In genomic region chr10:99273006-99273405, GRCm38 (mm10) we compare ENCODE assay signal across 21 mouse cellular contexts.
"Had no signal": no experiment of that assay in that cellular context is flagged by ENCODE, and none has a peak within 500 bp of the region (broad histone marks: within the 10 kb centered on the region; RNA-seq: fewer than 3 reads in every experiment).

No protein-coding gene starts in this region.

- H3K27me3 ChIP-seq: liver, embryonic 13.5 days; liver, embryonic 15.5 days; lung, embryonic 15.5 days; megakaryocyte, embryonic 14.5 days had no signal

- H3K36me3 ChIP-seq: liver, embryonic 13.5 days; liver, embryonic 15.5 days; lung, embryonic 15.5 days; midbrain, embryonic 10.5 days; midbrain, embryonic 12.5 days; neural tube, embryonic 13.5 days; neural tube, embryonic 15.5 days had no signal

- H3K9ac ChIP-seq: liver, embryonic 13.5 days; liver, embryonic 15.5 days; liver, postnatal 0 days; lung, embryonic 15.5 days; midbrain, embryonic 12.5 days; neural tube, embryonic 13.5 days; neural tube, embryonic 15.5 days had no signal

- H3K4me2 ChIP-seq: liver, embryonic 13.5 days; liver, embryonic 15.5 days; lung, embryonic 15.5 days; midbrain, embryonic 12.5 days; neural tube, embryonic 13.5 days; neural tube, embryonic 15.5 days had no signal

- H3K9me3 ChIP-seq: liver, embryonic 13.5 days; liver, embryonic 15.5 days; lung, embryonic 15.5 days; megakaryocyte, embryonic 14.5 days; midbrain, embryonic 10.5 days; midbrain, embryonic 12.5 days; neural tube, embryonic 13.5 days; neural tube, embryonic 15.5 days had no signal

- H3K4me3 ChIP-seq: liver, embryonic 13.5 days; liver, embryonic 15.5 days; lung, embryonic 15.5 days; megakaryocyte, embryonic 14.5 days; midbrain, embryonic 10.5 days; midbrain, embryonic 12.5 days; myocyte; neural tube, embryonic 13.5 days; neural tube, embryonic 15.5 days had no signal

- ATAC-seq: liver, postnatal 0 days; midbrain, embryonic 16.5 days had no signal

- DNase-seq: liver, embryonic 13.5 days; liver, postnatal 0 days; midbrain, embryonic 14.5 days; retina, postnatal 1 day; right cerebral cortex, adult 18-20 months; right cerebral cortex, postnatal 25 days; right cerebral cortex, postnatal 4 days; spleen, adult 18-20 months; thymus, adult 18-20 months; thymus, postnatal 14 days; thymus, postnatal 36 days had no signal

- H3K27ac ChIP-seq: liver, embryonic 13.5 days; liver, embryonic 15.5 days; lung, embryonic 15.5 days; macrophage; midbrain, embryonic 10.5 days; midbrain, embryonic 12.5 days; neural tube, embryonic 13.5 days; neural tube, embryonic 15.5 days had no signal
